Mouse (Mus musculus): Measurements from ENCODE around the gene Gtf2h3. TPM values are rescaled to one million over a fixed set of nuclear protein-coding genes. Genes with fewer than 3 reads are reported as not detected.
A peak's percentile ranks its signal among the peaks of the same experiment; 100 is the strongest.

Gtf2h3 gene
- polyA plus RNA-seq, 1 experiment from 2014 or later, result 24.9 TPM

DNA sequence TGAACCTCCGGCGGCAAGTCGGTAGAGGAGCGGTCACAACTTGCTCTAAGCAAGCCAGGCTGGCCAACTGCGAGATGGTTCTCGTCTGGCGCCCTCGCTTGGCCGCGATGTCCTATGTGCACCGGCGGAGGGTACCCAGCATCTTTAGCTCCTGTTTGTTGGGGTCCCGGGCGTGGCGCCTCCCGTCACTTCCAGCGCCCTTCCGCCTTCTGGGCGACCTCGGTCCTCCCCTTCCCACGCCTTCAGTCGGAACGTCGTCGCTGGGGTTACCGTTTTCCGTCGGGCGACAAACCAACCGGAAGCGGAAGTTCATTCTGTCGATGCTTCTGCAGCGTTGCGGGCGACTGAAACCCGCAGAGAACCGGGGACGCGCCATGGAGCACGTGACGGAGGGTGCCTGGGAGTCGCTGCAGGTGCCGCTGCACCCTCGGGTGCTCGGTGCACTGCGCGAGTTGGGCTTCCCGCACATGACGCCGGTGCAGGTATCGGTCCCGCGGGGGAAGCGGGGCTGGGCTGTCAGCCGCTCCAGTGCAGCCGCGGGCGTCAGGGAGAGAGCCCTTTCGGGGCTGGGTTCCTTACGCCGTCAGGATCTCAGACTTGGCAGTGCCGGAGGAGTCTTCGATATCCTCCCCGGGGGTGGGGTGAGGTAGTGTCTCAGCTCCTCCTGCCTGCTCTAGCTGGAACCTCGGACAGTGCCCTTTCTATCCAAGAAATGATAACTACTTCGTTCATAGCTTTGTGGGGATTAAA, 26.2 kb upstream of the Gtf2h3 start, which contains the start of gene Ddx55:
Ddx55 (plus strand) TSS at position 307 of the 750 bp plus-strand sequence.
- Histone ChIP-seq H3K27ac (replicated peaks) (peak within 1 kb of the TSS; percentile 89), H3K9ac (ENCODE audit: low read length) (peak within 1 kb of the TSS; percentile 71), H3K4me1 (replicated peaks; ENCODE audit: control insufficient read depth, insufficient read depth) (no peaks in the 10 kb centered on the region), H3K9me3 (ENCODE audit: control insufficient read depth, low read length) (no peaks in the 10 kb centered on the region), H3K27me3 (ENCODE audit: control insufficient read depth, insufficient read depth, low read length) (no peaks in the 10 kb centered on the region), H3K36me3 (ENCODE audit: control insufficient read depth, insufficient read depth, low read length) (0 out of 2 replicates have a peak, but pooled peaks cover 7% of the 10 kb centered on the region), H3K4me3 (ENCODE audit: low read depth, low read length) (peak within 1 kb of the TSS; percentile 93), H3K4me2 (replicated peaks; ENCODE audit: low read depth) (peak within 1 kb of the TSS; percentile 88)
- DNase-seq (ENCODE audit: low spot score) (peak; percentile 92), ATAC-seq (ENCODE audit: low FRiP score, low TSS enrichment) (peak; percentile 87)
- TF ChIP-seq CTCF (IDR thresholded peaks at IDR 0.05; ENCODE audit: low read depth), result peak; percentile 57
- no peak for TF ChIP-seq EP300 (optimal IDR thresholded peaks at IDR 0.05)
- under 1% methylated on average over 55 of the region's 66 CpGs for WGBS

DNA sequence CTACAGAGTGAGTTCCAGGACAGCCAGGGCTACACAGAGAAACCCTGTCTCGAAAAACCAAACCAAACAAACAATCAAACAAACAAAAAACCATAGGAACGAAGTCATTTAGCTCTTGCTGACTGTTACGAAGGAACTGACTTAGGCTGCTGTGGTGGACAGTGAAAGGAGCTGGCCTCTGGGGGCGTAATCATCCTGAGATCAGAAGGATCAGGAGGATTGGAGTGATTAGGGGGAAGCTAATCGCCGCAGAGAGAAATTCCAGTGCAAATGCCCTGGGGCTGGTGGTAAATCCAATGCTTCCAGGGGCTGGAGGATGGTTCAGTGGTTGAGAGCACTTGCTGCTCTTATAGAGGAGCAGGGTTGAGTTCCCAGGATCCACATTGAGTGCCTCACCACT, 25.3 kb upstream of the Gtf2h3 start:
- 73% methylated on average over 6 of the region's 6 CpGs for WGBS

GRCm38 (mm10) chr5:124555145-124555544, 23.8 kb upstream of the Gtf2h3 start:
- 84% methylated on average over 1 of the region's 1 CpGs for WGBS
- TF ChIP-seq EP300 (optimal IDR thresholded peaks at IDR 0.05) (no peak), CTCF (IDR thresholded peaks at IDR 0.05; ENCODE audit: low read depth) (peak; percentile 66)
- DNase-seq (ENCODE audit: low spot score), result no peak

More for the DNA sequence above, 25.3 kb upstream of the Gtf2h3 start:
- Histone ChIP-seq H3K9me3 (ENCODE audit: control insufficient read depth, low read length) (no peaks in the 10 kb centered on the region), H3K27ac (replicated peaks) (no peak overlapping the region), H3K9ac (ENCODE audit: low read length) (no peak overlapping the region), H3K27me3 (ENCODE audit: control insufficient read depth, insufficient read depth, low read length) (no peaks in the 10 kb centered on the region), H3K4me2 (replicated peaks; ENCODE audit: low read depth) (peak overlapping the region; percentile 88), H3K4me1 (replicated peaks; ENCODE audit: control insufficient read depth, insufficient read depth) (no peaks in the 10 kb centered on the region), H3K36me3 (ENCODE audit: control insufficient read depth, insufficient read depth, low read length) (0 out of 2 replicates have a peak, but pooled peaks cover 3% of the 10 kb centered on the region), H3K4me3 (ENCODE audit: low read depth, low read length) (peak overlapping the region; percentile 93; the same call in 1 of the 2 replicates)
- DNase-seq (ENCODE audit: low spot score) (no peak), ATAC-seq (ENCODE audit: low FRiP score, low TSS enrichment) (no peak)
- TF ChIP-seq EP300 (optimal IDR thresholded peaks at IDR 0.05) (no peak), CTCF (IDR thresholded peaks at IDR 0.05; ENCODE audit: low read depth) (no peak)

GRCm38 (mm10) chr5:124571068-124571467, 7.9 kb upstream of the Gtf2h3 start:
- no peak overlapping the region for H3K4me2 ChIP-seq (replicated peaks; ENCODE audit: low read depth)
- ATAC-seq (ENCODE audit: low FRiP score, low TSS enrichment), result no peak
- 88% methylated on average over 12 of the region's 12 CpGs for WGBS
- TF ChIP-seq CTCF (IDR thresholded peaks at IDR 0.05; ENCODE audit: low read depth) (no peak), EP300 (optimal IDR thresholded peaks at IDR 0.05) (no peak)
- DNase-seq (ENCODE audit: low spot score), result no peak
- H3K36me3 ChIP-seq (ENCODE audit: control insufficient read depth, insufficient read depth, low read length), result peaks cover 43% of the 10 kb centered on the region
- H3K9me3 ChIP-seq (ENCODE audit: control insufficient read depth, low read length), result no peaks in the 10 kb centered on the region
- H3K9ac ChIP-seq (ENCODE audit: low read length), result no peak overlapping the region
- H3K27me3 ChIP-seq (ENCODE audit: control insufficient read depth, insufficient read depth, low read length), result no peaks in the 10 kb centered on the region
- H3K27ac ChIP-seq (replicated peaks), result no peak overlapping the region
- H3K4me1 ChIP-seq (replicated peaks; ENCODE audit: control insufficient read depth, insufficient read depth), result no peaks in the 10 kb centered on the region
- H3K4me3 ChIP-seq (ENCODE audit: low read depth, low read length), result no peak overlapping the region

More at GRCm38 (mm10) chr5:124555145-124555544, 23.8 kb upstream of the Gtf2h3 start:
- ATAC-seq (ENCODE audit: low FRiP score, low TSS enrichment), result no peak
- Histone ChIP-seq H3K4me1 (replicated peaks; ENCODE audit: control insufficient read depth, insufficient read depth) (no peaks in the 10 kb centered on the region), H3K9me3 (ENCODE audit: control insufficient read depth, low read length) (no peaks in the 10 kb centered on the region), H3K36me3 (ENCODE audit: control insufficient read depth, insufficient read depth, low read length) (0 out of 2 replicates have a peak, but pooled peaks cover 2% of the 10 kb centered on the region), H3K9ac (ENCODE audit: low read length) (no peak overlapping the region), H3K4me3 (ENCODE audit: low read depth, low read length) (no peak overlapping the region), H3K27me3 (ENCODE audit: control insufficient read depth, insufficient read depth, low read length) (no peaks in the 10 kb centered on the region), H3K4me2 (replicated peaks; ENCODE audit: low read depth) (no peak overlapping the region), H3K27ac (replicated peaks) (no peak overlapping the region)

GRCm38 (mm10) chr5:124575467-124575866, 3.5 kb upstream of the Gtf2h3 start:
- ATAC-seq (ENCODE audit: low FRiP score, low TSS enrichment) (peak; percentile 63), DNase-seq (ENCODE audit: low spot score) (peak; percentile 69)
- H3K4me3 ChIP-seq (ENCODE audit: low read depth, low read length), result no peak overlapping the region
- no peaks in the 10 kb centered on the region for H3K27me3 ChIP-seq (ENCODE audit: control insufficient read depth, insufficient read depth, low read length)
- H3K36me3 ChIP-seq (ENCODE audit: control insufficient read depth, insufficient read depth, low read length), result peaks cover 35% of the 10 kb centered on the region
- H3K9ac ChIP-seq (ENCODE audit: low read length), result no peak overlapping the region
- H3K9me3 ChIP-seq (ENCODE audit: control insufficient read depth, low read length), result no peaks in the 10 kb centered on the region
- 66% methylated on average over 7 of the region's 7 CpGs for WGBS
- H3K4me2 ChIP-seq (replicated peaks; ENCODE audit: low read depth), result no peak overlapping the region
- H3K4me1 ChIP-seq (replicated peaks; ENCODE audit: control insufficient read depth, insufficient read depth), result peaks cover 7% of the 10 kb centered on the region; the same call in 1 of the 2 replicates
- H3K27ac ChIP-seq (replicated peaks), result peak overlapping the region; percentile 30; the same call in 1 of the 2 replicates
- no peak for TF ChIP-seq EP300 (optimal IDR thresholded peaks at IDR 0.05)
- no peak for TF ChIP-seq CTCF (IDR thresholded peaks at IDR 0.05; ENCODE audit: low read depth)

DNA sequence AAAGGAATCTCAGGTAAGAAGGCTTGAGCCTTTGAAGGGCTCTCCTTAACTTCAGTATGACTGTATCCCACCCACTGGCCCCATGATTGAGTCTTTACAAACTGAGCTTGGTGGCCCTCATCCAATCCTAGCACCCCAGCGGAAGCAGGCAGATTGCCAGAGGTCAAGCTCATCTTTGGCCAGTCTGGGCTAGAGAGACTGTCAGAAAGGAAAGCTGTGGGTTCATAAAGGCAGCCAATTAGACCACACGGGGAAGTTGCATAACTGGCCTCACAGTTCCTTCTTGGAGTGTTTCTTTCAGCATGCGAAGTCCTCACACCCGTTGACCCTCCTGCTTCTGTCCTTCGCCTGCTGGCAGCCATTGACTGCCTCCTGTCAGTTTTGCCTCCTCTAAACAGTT, 3.6 kb downstream of the Gtf2h3 start:
- no peak for DNase-seq (ENCODE audit: low spot score)
- TF ChIP-seq EP300 (optimal IDR thresholded peaks at IDR 0.05) (no peak), CTCF (IDR thresholded peaks at IDR 0.05; ENCODE audit: low read depth) (no peak)
- 85% methylated on average over 5 of the region's 5 CpGs for WGBS

More for the DNA sequence above, 3.6 kb downstream of the Gtf2h3 start:
- no peak for ATAC-seq (ENCODE audit: low FRiP score, low TSS enrichment)
- Histone ChIP-seq H3K9me3 (ENCODE audit: control insufficient read depth, low read length) (no peaks in the 10 kb centered on the region), H3K4me3 (ENCODE audit: low read depth, low read length) (no peak overlapping the region), H3K4me1 (replicated peaks; ENCODE audit: control insufficient read depth, insufficient read depth) (peaks cover 7% of the 10 kb centered on the region; the same call in 1 of the 2 replicates), H3K36me3 (ENCODE audit: control insufficient read depth, insufficient read depth, low read length) (no peaks in the 10 kb centered on the region), H3K27me3 (ENCODE audit: control insufficient read depth, insufficient read depth, low read length) (no peaks in the 10 kb centered on the region), H3K27ac (replicated peaks) (no peak overlapping the region), H3K9ac (ENCODE audit: low read length) (no peak overlapping the region), H3K4me2 (replicated peaks; ENCODE audit: low read depth) (no peak overlapping the region)
